Mouse (Mus musculus) skeletal muscle tissue, adult 2 months (tissue): ENCODE measurements around the gene Smco1.

ENCODE experiments used
- DNase-seq: peaks from one replicate; pipeline ENCODE4 v3.0.0-alpha.2; 2012; ENCODE audit warnings: low read depth, low spot score

Gene Smco1

GRCm38 (mm10) chr16:32311970-32312369, 40.7 kb downstream of the Smco1 start:
- no peak for DNase-seq

- DNase-seq = no peak
Measured at GRCm38 (mm10) chr16:32312386-32312785, 41.1 kb downstream of the Smco1 start.

- DNase-seq = no peak
Measured at GRCm38 (mm10) chr16:32312859-32313258, 41.6 kb downstream of the Smco1 start.

- no peak for DNase-seq
Measured at GRCm38 (mm10) chr16:32316601-32317000, 45.3 kb downstream of the Smco1 start.

- no peak for DNase-seq
Measured at GRCm38 (mm10) chr16:32323953-32324352, 52.7 kb downstream of the Smco1 start.
